Mouse (Mus musculus) layer of hippocampus, adult 11-12 months (tissue): ENCODE measurements around the gene Lhfpl5.

Source experiments
- DNase-seq: peaks from one replicate; pipeline ENCODE4 v3.0.0; 2022; ENCODE audit warnings: low spot score

Lhfpl5 gene

GRCm38 (mm10) chr17:28626937-28627336, 51.5 kb downstream of the Lhfpl5 start:
- DNase-seq, result no peak

DNA sequence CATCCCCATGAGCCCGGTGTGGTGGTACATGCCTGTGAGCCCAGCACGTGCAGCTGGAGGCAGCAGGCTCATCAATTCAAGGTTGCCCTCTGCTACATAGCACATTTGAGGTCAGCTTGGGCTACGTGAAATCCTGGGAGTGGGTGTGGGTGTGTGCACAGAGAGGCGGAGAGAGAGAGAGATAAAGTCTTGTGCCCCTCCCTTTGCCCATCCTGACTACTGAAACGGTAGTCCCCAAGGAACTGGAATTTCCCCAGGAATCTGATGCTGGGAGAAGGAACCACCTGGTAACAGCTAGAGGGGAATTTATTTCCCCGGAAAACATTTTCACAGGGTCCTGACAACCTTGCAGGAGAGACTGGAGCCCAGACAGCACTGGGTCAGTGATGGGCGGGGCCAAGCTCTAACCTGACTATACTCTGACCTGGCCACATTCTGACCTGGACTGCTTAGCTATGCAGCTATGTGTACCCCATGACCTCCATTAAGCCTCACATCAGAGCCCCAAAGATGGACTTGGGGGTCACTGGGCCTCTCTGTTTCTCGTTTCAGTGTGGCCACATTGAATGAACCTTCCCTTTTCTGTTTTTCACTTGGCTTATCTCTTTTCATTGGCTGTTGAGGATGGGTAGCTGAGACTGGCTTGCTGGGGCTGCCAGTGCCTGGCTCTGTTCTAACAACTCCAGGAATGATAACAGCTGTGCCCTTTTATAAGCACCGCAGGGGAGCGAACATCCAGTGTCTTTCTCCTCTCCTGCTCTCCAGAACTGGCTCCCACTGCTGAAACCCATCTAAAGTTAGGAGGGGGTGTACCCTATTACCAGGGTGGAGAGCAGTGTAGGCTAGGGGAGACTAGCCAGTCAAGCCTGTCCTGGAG, 53.0 kb downstream of the Lhfpl5 start:
- DNase-seq, result no peak

DNA sequence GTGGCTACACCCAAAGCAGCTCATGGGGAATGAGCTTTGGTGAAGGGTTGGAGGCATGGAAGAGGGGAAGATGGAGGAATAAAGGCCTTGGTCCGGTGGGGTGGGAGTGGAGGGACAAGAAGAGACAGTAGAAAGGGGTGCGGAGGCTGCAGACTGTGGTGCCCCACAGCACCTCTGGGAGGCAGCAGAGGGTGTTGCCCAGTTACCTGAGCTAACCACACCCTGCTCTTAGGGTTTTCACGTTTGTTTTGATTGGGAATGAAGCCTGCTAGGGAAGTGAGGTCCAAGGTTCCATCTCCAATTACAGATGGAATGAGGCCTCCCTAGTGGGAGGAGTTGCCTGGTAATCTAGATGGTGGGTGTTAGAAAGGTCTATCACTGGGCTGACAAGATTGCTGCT, 53.7 kb downstream of the Lhfpl5 start:
- DNase-seq, result no peak
